Mouse (Mus musculus) forebrain, postnatal 0 days (tissue): ENCODE data around the gene Tssk4. TPM values are rescaled to one million over a fixed set of nuclear protein-coding genes. Genes with fewer than 3 reads are reported as not detected.

ENCODE experiments used
- ATAC-seq: fragments of 200-750 bp; cut with Nextera tagmentation; 2 replicates; pipeline ENCODE4 v1.8.0; 2017; ENCODE audit warnings: mild to moderate bottlenecking, moderate library complexity
- DNase-seq: peaks from one replicate; pipeline ENCODE4 v3.0.0-alpha.2; 2015
- H3K27ac ChIP-seq: fragments of 300-500 bp; sonication (generic); 2 replicates; pipeline ENCODE4 v1.5.1; 2014; ENCODE audit warnings: low read depth, mild to moderate bottlenecking, antibody characterized with exemption, low read length, moderate library complexity, mixed read lengths
- H3K27me3 ChIP-seq: fragments of 300-500 bp; sonication (generic); 2 replicates; pipeline ENCODE4 v1.6.1; 2014; ENCODE audit warnings: mild to moderate bottlenecking, low read length, mixed read lengths; ENCODE audit not compliant: insufficient read depth
- H3K36me3 ChIP-seq: fragments of 300-500 bp; sonication (generic); 2 replicates; pipeline ENCODE4 v1.6.1; 2014; ENCODE audit warnings: mild to moderate bottlenecking, moderate library complexity; ENCODE audit not compliant: insufficient read depth
- H3K4me1 ChIP-seq: fragments of 300-500 bp; sonication (generic); 2 replicates; pipeline ENCODE4 v1.6.1; 2014; ENCODE audit warnings: antibody characterized with exemption; ENCODE audit not compliant: insufficient read depth
- H3K4me2 ChIP-seq: fragments of 300-500 bp; sonication (generic); 2 replicates; pipeline ENCODE4 v1.6.1; 2014; ENCODE audit warnings: low read depth, mild to moderate bottlenecking, moderate library complexity
- H3K4me3 ChIP-seq: fragments of 300-500 bp; sonication (generic); 2 replicates; pipeline ENCODE4 v1.5.1; 2014; ENCODE audit warnings: low read depth, low read length, mixed read lengths
- H3K9ac ChIP-seq: fragments of 300-500 bp; sonication (generic); 2 replicates; pipeline ENCODE4 v1.6.1; 2014; ENCODE audit warnings: mild to moderate bottlenecking
- H3K9me3 ChIP-seq: fragments of 300-500 bp; sonication (generic); 2 replicates; pipeline ENCODE4 v1.6.1; 2016; ENCODE audit warnings: low read length
- CTCF ChIP-seq: sonication (generic); IDR thresholded peaks from 2 replicates; pipeline ENCODE4 v1.5.1; 2016; ENCODE audit warnings: antibody characterized with exemption, control low read depth, low read depth
- WGBS: fragments of 180-500 bp; shearing (Covaris S2); extraction: QIAGEN DNeasy Blood & Tissue Kit; methylation state at CpG from one replicate; pipeline ENCODE4 v1.1.7; 2014; 5-methylcytosine and 5-hydroxymethylcytosine counted together
- polyA plus RNA-seq: library from polyadenylated mRNA; unstranded; fragments of >200 nt; fragmentation: Nextera tagmentation; extraction: Ambion mirVana; gene quantifications from 2 replicates; pipeline ENCODE4 v1.2.1, GENCODE M21; 2015
- total RNA-seq: library from RNA; depleted of rRNA; stranded (reverse); fragments of >200 nt; gene quantifications from 2 replicates; pipeline ENCODE4 v1.2.3, GENCODE M21; 2014; rRNA removed

Tssk4 gene
- total RNA-seq (0.43 and 0.46 TPM in 2 replicates), polyA plus RNA-seq (0.22 and 0.23 TPM in 2 replicates)

GRCm38 (mm10) chr14:55649884-55650283 lies at the start of gene Tssk4:
TSS of gene Tssk4 (plus strand) at chr14:55650184.
- ATAC-seq (no peak), DNase-seq (no peak)
- H3K27me3 ChIP-seq: no peaks in the 10 kb centered on the region
- no peaks in the 10 kb centered on the region; the same call in 1 of the 2 replicates for H3K36me3 ChIP-seq
- H3K4me2 ChIP-seq: no peak within 1 kb of the TSS
- WGBS: 93% methylated on average over 2 of the region's 2 CpGs
- no peak within 1 kb of the TSS for H3K9ac ChIP-seq
- no peak within 1 kb of the TSS for H3K4me3 ChIP-seq
- H3K4me1 ChIP-seq: 0 out of 2 replicates have a peak, but pooled peaks cover under 1% of the 10 kb centered on the region
- no peak within 1 kb of the TSS for H3K27ac ChIP-seq
- no peaks in the 10 kb centered on the region for H3K9me3 ChIP-seq
- TF ChIP-seq CTCF: no peak

GRCm38 (mm10) chr14:55603271-55603632 lies 46.7 kb upstream of the Tssk4 start, which contains the start of gene Irf9:
TSS of gene Irf9 (plus strand) at chr14:55603571.
- Histone ChIP-seq H3K4me2 (peak within 1 kb of the TSS; percentile 47), H3K27ac (peak within 1 kb of the TSS; percentile 62; the same call in 1 of the 2 replicates), H3K36me3 (peaks cover 75% of the 10 kb centered on the region), H3K4me3 (peak within 1 kb of the TSS; percentile 33), H3K9me3 (no peaks in the 10 kb centered on the region), H3K4me1 (no peaks in the 10 kb centered on the region), H3K9ac (peak within 1 kb of the TSS; percentile 55), H3K27me3 (no peaks in the 10 kb centered on the region)
- no peak for TF ChIP-seq CTCF
- ATAC-seq (no peak), DNase-seq (no peak)
- WGBS: 90% methylated on average over 7 of the region's 7 CpGs

GRCm38 (mm10) chr14:55603633-55604576 lies 46.1 kb upstream of the Tssk4 start:
- ATAC-seq (peak; percentile 98), DNase-seq (peak; percentile 89)
- Histone ChIP-seq H3K27me3 (no peaks in the 10 kb centered on the region), H3K4me2 (peak overlapping the region; percentile 47), H3K9me3 (no peaks in the 10 kb centered on the region), H3K9ac (peak overlapping the region; percentile 55), H3K4me3 (peak overlapping the region; percentile 33), H3K4me1 (no peaks in the 10 kb centered on the region), H3K27ac (peak overlapping the region; percentile 62; the same call in 1 of the 2 replicates), H3K36me3 (peaks cover 75% of the 10 kb centered on the region)
- WGBS: 17% methylated on average over 19 of the region's 19 CpGs
- peak; percentile 92 for TF ChIP-seq CTCF

- Histone ChIP-seq H3K9me3 (no peaks in the 10 kb centered on the region), H3K4me2 (peak overlapping the region; percentile 47), H3K27ac (no peak overlapping the region), H3K9ac (no peak overlapping the region), H3K4me3 (no peak overlapping the region), H3K4me1 (no peaks in the 10 kb centered on the region), H3K36me3 (peaks cover 76% of the 10 kb centered on the region), H3K27me3 (no peaks in the 10 kb centered on the region)
- DNase-seq (no peak), ATAC-seq (no peak)
- no peak for TF ChIP-seq CTCF
- 94% methylated on average over 11 of the region's 11 CpGs for WGBS
Observed at GRCm38 (mm10) chr14:55604823-55605222, 45.2 kb upstream of the Tssk4 start.

GRCm38 (mm10) chr14:55605743-55606459 lies 44.1 kb upstream of the Tssk4 start:
- Histone ChIP-seq H3K27me3 (no peaks in the 10 kb centered on the region), H3K36me3 (peaks cover 69% of the 10 kb centered on the region), H3K9ac (no peak overlapping the region), H3K27ac (no peak overlapping the region), H3K9me3 (no peaks in the 10 kb centered on the region), H3K4me1 (no peaks in the 10 kb centered on the region), H3K4me2 (no peak overlapping the region), H3K4me3 (no peak overlapping the region)
- DNase-seq (no peak), ATAC-seq (no peak)
- 94% methylated on average over 16 of the region's 16 CpGs for WGBS
- TF ChIP-seq CTCF: no peak

- H3K4me3 ChIP-seq: no peak overlapping the region
- no peaks in the 10 kb centered on the region for H3K27me3 ChIP-seq
- no peak overlapping the region for H3K27ac ChIP-seq
- no peak for TF ChIP-seq CTCF
- no peaks in the 10 kb centered on the region for H3K9me3 ChIP-seq
- DNase-seq (no peak), ATAC-seq (no peak)
- H3K4me1 ChIP-seq: no peaks in the 10 kb centered on the region
- peaks cover 44% of the 10 kb centered on the region for H3K36me3 ChIP-seq
- no peak overlapping the region for H3K4me2 ChIP-seq
- H3K9ac ChIP-seq: no peak overlapping the region
- 98% methylated on average over 6 of the region's 6 CpGs for WGBS
Observed at GRCm38 (mm10) chr14:55608339-55608738, 41.6 kb upstream of the Tssk4 start.
